Mouse (Mus musculus): Measurements from ENCODE around the gene Snapin. TPM values are rescaled to one million over a fixed set of nuclear protein-coding genes. Genes with fewer than 3 reads are reported as not detected.
A peak's percentile ranks its signal among the peaks of the same experiment; 100 is the strongest.

The Snapin gene
- polyA plus RNA-seq, 1 experiment from 2014 or later = 76.8 TPM

GRCm38 (mm10) chr3:90448626-90449025 is 42.2 kb downstream of the Snapin start:
- H3K36me3 ChIP-seq (ENCODE audit: control insufficient read depth, insufficient read depth) = no peaks in the 10 kb centered on the region
- no peaks in the 10 kb centered on the region; the same call in 1 of the 2 replicates for H3K27me3 ChIP-seq (replicated peaks; ENCODE audit: control insufficient read depth, insufficient read depth, low read length)
- H3K4me1 ChIP-seq (replicated peaks; ENCODE audit: control insufficient read depth, insufficient read depth, low read length) = peaks cover 10% of the 10 kb centered on the region
- H3K4me2 ChIP-seq (ENCODE audit: low read length) = no peak overlapping the region
- H3K9me3 ChIP-seq (ENCODE audit: control insufficient read depth, low read length) = no peaks in the 10 kb centered on the region
- H3K27ac ChIP-seq (ENCODE audit: low read length) = no peak overlapping the region
- 16% methylated on average over 6 of the region's 6 CpGs for WGBS
- H3K9ac ChIP-seq (replicated peaks; ENCODE audit: low read depth, low read length) = no peak overlapping the region
- no peak for ATAC-seq
- no peak overlapping the region for H3K4me3 ChIP-seq (replicated peaks; ENCODE audit: low read length)

DNA sequence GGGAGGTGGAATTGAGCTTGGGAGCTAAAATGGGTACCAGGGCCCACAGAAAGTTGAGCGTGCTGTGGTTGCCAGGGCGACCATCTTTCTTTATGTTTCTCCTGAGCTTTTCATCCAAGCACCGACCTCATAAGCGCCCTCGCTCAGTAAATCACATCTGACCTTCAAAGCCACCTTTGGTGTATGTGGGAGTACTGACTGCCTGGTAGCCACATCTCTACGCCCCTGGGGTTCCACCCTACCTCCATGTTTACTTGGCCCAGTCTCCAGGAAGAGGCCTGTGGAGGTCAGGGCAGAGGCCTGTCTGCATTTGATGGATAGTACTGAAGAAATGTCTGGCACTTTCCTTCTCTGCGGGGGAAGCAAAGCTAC is 43.7 kb downstream of the Snapin start:
- Histone ChIP-seq H3K9me3 (ENCODE audit: control insufficient read depth, low read length) (no peaks in the 10 kb centered on the region), H3K36me3 (ENCODE audit: control insufficient read depth, insufficient read depth) (no peaks in the 10 kb centered on the region), H3K4me3 (replicated peaks; ENCODE audit: low read length) (peak overlapping the region; percentile 48), H3K4me2 (ENCODE audit: low read length) (peak overlapping the region; percentile 72), H3K4me1 (replicated peaks; ENCODE audit: control insufficient read depth, insufficient read depth, low read length) (peaks cover 10% of the 10 kb centered on the region), H3K27me3 (replicated peaks; ENCODE audit: control insufficient read depth, insufficient read depth, low read length) (no peaks in the 10 kb centered on the region; the same call in 1 of the 2 replicates), H3K9ac (replicated peaks; ENCODE audit: low read depth, low read length) (peak overlapping the region; percentile 60; the same call in 1 of the 2 replicates), H3K27ac (ENCODE audit: low read length) (peak overlapping the region; percentile 78)
- ATAC-seq = 0 out of 2 replicates have a peak, but pooled peaks have one; percentile 14
- 42% methylated on average over 7 of the region's 7 CpGs for WGBS

DNA sequence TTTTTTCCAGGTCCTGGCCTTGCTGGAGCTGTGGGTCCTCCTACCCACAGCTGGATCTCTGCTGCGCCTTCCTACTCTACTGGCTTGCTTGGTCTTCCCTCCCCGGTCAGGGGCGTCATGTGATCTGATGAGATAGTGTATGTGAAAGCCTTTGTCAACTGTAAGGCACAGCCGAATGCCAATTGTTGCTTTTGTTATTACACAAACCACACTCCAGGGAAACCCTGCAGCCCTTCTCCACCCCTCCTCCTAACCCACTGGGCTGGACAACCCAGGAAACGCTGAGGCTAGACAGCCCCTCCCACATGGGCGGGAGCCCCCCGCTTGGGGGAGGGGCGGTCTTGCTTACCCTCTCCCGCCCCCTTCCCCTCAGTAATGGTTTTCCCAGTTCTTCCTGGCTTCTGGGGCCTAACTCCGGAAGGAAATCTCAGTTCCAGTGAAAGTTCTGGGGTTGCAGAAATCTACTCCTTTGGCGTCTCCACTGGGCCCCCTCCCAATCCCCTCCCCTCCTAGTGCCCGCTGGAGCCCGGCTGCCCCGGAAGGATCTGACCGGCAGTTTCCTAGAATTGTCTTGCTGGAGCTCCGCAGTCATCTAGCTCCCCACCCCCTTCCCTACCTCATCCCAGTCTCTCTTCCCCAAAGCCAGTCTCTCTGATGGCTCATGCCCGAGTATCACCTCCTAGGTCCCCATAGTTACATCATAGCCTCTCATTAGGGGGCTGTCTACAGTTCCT is 44.3 kb downstream of the Snapin start:
- Histone ChIP-seq H3K4me3 (replicated peaks; ENCODE audit: low read length) (peak overlapping the region; percentile 48), H3K27ac (ENCODE audit: low read length) (peak overlapping the region; percentile 78), H3K4me2 (ENCODE audit: low read length) (peak overlapping the region; percentile 72), H3K9ac (replicated peaks; ENCODE audit: low read depth, low read length) (peak overlapping the region; percentile 60), H3K4me1 (replicated peaks; ENCODE audit: control insufficient read depth, insufficient read depth, low read length) (peaks cover 10% of the 10 kb centered on the region), H3K27me3 (replicated peaks; ENCODE audit: control insufficient read depth, insufficient read depth, low read length) (no peaks in the 10 kb centered on the region), H3K9me3 (ENCODE audit: control insufficient read depth, low read length) (no peaks in the 10 kb centered on the region), H3K36me3 (ENCODE audit: control insufficient read depth, insufficient read depth) (no peaks in the 10 kb centered on the region)
- peak; percentile 94 for ATAC-seq
- WGBS = 0% methylated on average over 17 of the region's 17 CpGs

DNA sequence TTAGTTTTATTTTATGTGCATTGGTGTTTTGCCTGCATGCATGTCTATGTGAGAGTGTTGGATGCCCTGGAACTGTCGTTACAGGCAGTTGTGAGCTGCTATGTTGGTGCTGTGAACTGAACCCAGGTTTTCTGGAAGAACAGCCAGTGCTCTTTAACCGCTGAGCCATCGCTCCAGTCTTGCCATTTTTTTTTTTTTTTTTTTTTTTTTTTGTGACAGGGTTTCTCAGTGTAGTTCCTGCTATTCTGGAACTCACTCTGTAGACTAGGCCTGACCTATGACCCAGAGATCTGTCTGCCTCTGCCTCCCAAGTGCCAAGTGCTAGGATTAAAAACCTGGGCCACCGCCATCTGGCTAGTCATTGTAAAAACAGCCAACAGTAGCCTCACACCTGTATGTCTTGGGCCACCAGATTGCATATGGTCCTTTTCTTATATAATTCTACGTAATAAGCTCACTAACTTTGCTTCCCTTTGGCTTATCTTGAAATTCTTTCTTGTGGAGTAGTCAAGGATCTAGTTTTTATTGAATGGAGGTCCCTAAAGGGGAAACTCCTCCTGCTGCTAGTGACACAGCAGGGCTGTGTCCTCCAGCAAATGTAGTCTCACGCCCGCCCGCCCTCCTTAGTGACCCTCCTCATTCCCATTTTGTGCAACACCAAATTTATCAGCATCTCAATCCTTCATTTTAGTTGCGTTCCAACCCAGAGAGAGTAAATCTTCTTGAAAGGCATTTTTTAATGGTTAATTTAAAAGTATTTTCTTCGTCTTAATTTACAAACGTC is 45.2 kb downstream of the Snapin start:
- Histone ChIP-seq H3K9me3 (ENCODE audit: control insufficient read depth, low read length) (no peaks in the 10 kb centered on the region), H3K4me2 (ENCODE audit: low read length) (peak overlapping the region; percentile 72), H3K27me3 (replicated peaks; ENCODE audit: control insufficient read depth, insufficient read depth, low read length) (no peaks in the 10 kb centered on the region), H3K4me3 (replicated peaks; ENCODE audit: low read length) (no peak overlapping the region), H3K27ac (ENCODE audit: low read length) (no peak overlapping the region), H3K9ac (replicated peaks; ENCODE audit: low read depth, low read length) (no peak overlapping the region), H3K36me3 (ENCODE audit: control insufficient read depth, insufficient read depth) (no peaks in the 10 kb centered on the region), H3K4me1 (replicated peaks; ENCODE audit: control insufficient read depth, insufficient read depth, low read length) (peaks cover 10% of the 10 kb centered on the region)
- WGBS = 69% methylated on average over 11 of the region's 11 CpGs
- no peak for ATAC-seq

- H3K4me1 ChIP-seq (replicated peaks; ENCODE audit: control insufficient read depth, insufficient read depth, low read length) = peaks cover 10% of the 10 kb centered on the region
- WGBS = 83% methylated on average over 3 of the region's 3 CpGs
- H3K9me3 ChIP-seq (ENCODE audit: control insufficient read depth, low read length) = no peaks in the 10 kb centered on the region
- no peaks in the 10 kb centered on the region for H3K36me3 ChIP-seq (ENCODE audit: control insufficient read depth, insufficient read depth)
- no peak overlapping the region for H3K4me2 ChIP-seq (ENCODE audit: low read length)
- ATAC-seq = no peak
- no peak overlapping the region for H3K27ac ChIP-seq (ENCODE audit: low read length)
- H3K27me3 ChIP-seq (replicated peaks; ENCODE audit: control insufficient read depth, insufficient read depth, low read length) = no peaks in the 10 kb centered on the region
- H3K9ac ChIP-seq (replicated peaks; ENCODE audit: low read depth, low read length) = no peak overlapping the region
- no peak overlapping the region for H3K4me3 ChIP-seq (replicated peaks; ENCODE audit: low read length)
Measured at GRCm38 (mm10) chr3:90443977-90444376, 46.9 kb downstream of the Snapin start.

- H3K27ac ChIP-seq (ENCODE audit: low read length) = no peak overlapping the region
- H3K9me3 ChIP-seq (ENCODE audit: control insufficient read depth, low read length) = no peaks in the 10 kb centered on the region
- H3K4me2 ChIP-seq (ENCODE audit: low read length) = no peak overlapping the region
- H3K4me1 ChIP-seq (replicated peaks; ENCODE audit: control insufficient read depth, insufficient read depth, low read length) = no peaks in the 10 kb centered on the region
- no peaks in the 10 kb centered on the region for H3K36me3 ChIP-seq (ENCODE audit: control insufficient read depth, insufficient read depth)
- no peak for ATAC-seq
- no peaks in the 10 kb centered on the region for H3K27me3 ChIP-seq (replicated peaks; ENCODE audit: control insufficient read depth, insufficient read depth, low read length)
- no peak overlapping the region for H3K9ac ChIP-seq (replicated peaks; ENCODE audit: low read depth, low read length)
- 80% methylated on average over 2 of the region's 2 CpGs for WGBS
- H3K4me3 ChIP-seq (replicated peaks; ENCODE audit: low read length) = no peak overlapping the region
Measured at GRCm38 (mm10) chr3:90440756-90441155, 50.1 kb downstream of the Snapin start.

Other genes with a start within 250 kb of the Snapin start
- gene Creb3l4, start 247.5 kb downstream of the Snapin start, polyA plus RNA-seq (2015; fragmentation: Nextera tagmentation; extraction: Ambion mirVana) = 2.7 and 3.3 TPM in 2 replicates
- 42.5 and 43.1 TPM in 2 replicates for gene Slc39a1, start 242.9 kb downstream of the Snapin start, polyA plus RNA-seq (2015; fragmentation: Nextera tagmentation; extraction: Ambion mirVana)
- gene Crtc2, start 236.9 kb downstream of the Snapin start, polyA plus RNA-seq (2015; fragmentation: Nextera tagmentation; extraction: Ambion mirVana) = 18.5 and 23.2 TPM in 2 replicates
- gene Dennd4b, start 225.8 kb downstream of the Snapin start, polyA plus RNA-seq (2015; fragmentation: Nextera tagmentation; extraction: Ambion mirVana) = 5.3 and 6.7 TPM in 2 replicates
- gene Gatad2b, start 197.9 kb downstream of the Snapin start, polyA plus RNA-seq (2015; fragmentation: Nextera tagmentation; extraction: Ambion mirVana) = 15.2 and 16.5 TPM in 2 replicates
- 17.1 and 20.0 TPM in 2 replicates for gene Slc27a3, start 101.1 kb downstream of the Snapin start, polyA plus RNA-seq (2015; fragmentation: Nextera tagmentation; extraction: Ambion mirVana)
- 32.2 and 32.3 TPM in 2 replicates for gene Ints3, start 57.4 kb downstream of the Snapin start, polyA plus RNA-seq (2015; fragmentation: Nextera tagmentation; extraction: Ambion mirVana)
- gene Npr1, start 25.2 kb downstream of the Snapin start, polyA plus RNA-seq (2015; fragmentation: Nextera tagmentation; extraction: Ambion mirVana) = 2.1 and 2.6 TPM in 2 replicates
- 331 and 336 TPM in 2 replicates for gene Ilf2, start 14.9 kb downstream of the Snapin start, polyA plus RNA-seq (2015; fragmentation: Nextera tagmentation; extraction: Ambion mirVana)
- 202 and 220 TPM in 2 replicates for gene Chtop, start 18.5 kb upstream of the Snapin start, polyA plus RNA-seq (2015; fragmentation: Nextera tagmentation; extraction: Ambion mirVana)
- gene S100a1, start 23.4 kb upstream of the Snapin start, polyA plus RNA-seq (2015; fragmentation: Nextera tagmentation; extraction: Ambion mirVana) = 11.2 and 14.3 TPM in 2 replicates
- gene S100a13, start 23.4 kb upstream of the Snapin start, polyA plus RNA-seq (2015; fragmentation: Nextera tagmentation; extraction: Ambion mirVana) = 8.0 and 9.7 TPM in 2 replicates
- 0.31 TPM in 1 of 2 replicates, not detected in the other for gene S100a14, start 35.8 kb upstream of the Snapin start, polyA plus RNA-seq (2015; fragmentation: Nextera tagmentation; extraction: Ambion mirVana)
- 36.2 and 44.2 TPM in 2 replicates for gene S100a16, start 46.2 kb upstream of the Snapin start, polyA plus RNA-seq (2015; fragmentation: Nextera tagmentation; extraction: Ambion mirVana)
- 0.07 TPM in 1 of 2 replicates, not detected in the other for gene S100a3, start 69.5 kb upstream of the Snapin start, polyA plus RNA-seq (2015; fragmentation: Nextera tagmentation; extraction: Ambion mirVana)
- not detected in 2 replicates for gene S100a2, start 99.2 kb upstream of the Snapin start, polyA plus RNA-seq (2015; fragmentation: Nextera tagmentation; extraction: Ambion mirVana)
- not detected in 2 replicates for gene Gm42674, start 110.9 kb upstream of the Snapin start, polyA plus RNA-seq (2015; fragmentation: Nextera tagmentation; extraction: Ambion mirVana)
- gene S100a4, start 112.7 kb upstream of the Snapin start, polyA plus RNA-seq (2015; fragmentation: Nextera tagmentation; extraction: Ambion mirVana) = 0.65 and 1.3 TPM in 2 replicates
- not detected in 2 replicates for gene S100a5, start 117.5 kb upstream of the Snapin start, polyA plus RNA-seq (2015; fragmentation: Nextera tagmentation; extraction: Ambion mirVana)
- 9.5 and 13.3 TPM in 2 replicates for gene S100a6, start 121.8 kb upstream of the Snapin start, polyA plus RNA-seq (2015; fragmentation: Nextera tagmentation; extraction: Ambion mirVana)
- not detected in 2 replicates for gene S100a7a, start 163.0 kb upstream of the Snapin start, polyA plus RNA-seq (2015; fragmentation: Nextera tagmentation; extraction: Ambion mirVana)
- 1.8 and 5.4 TPM in 2 replicates for gene S100a8, start 177.9 kb upstream of the Snapin start, polyA plus RNA-seq (2015; fragmentation: Nextera tagmentation; extraction: Ambion mirVana)
- 0.77 and 3.4 TPM in 2 replicates for gene S100a9, start 204.7 kb upstream of the Snapin start, polyA plus RNA-seq (2015; fragmentation: Nextera tagmentation; extraction: Ambion mirVana)
- gene Pglyrp4, start 235.9 kb upstream of the Snapin start, polyA plus RNA-seq (2015; fragmentation: Nextera tagmentation; extraction: Ambion mirVana) = not detected in 2 replicates

All from forebrain, embryonic 16.5 days (tissue).